Mouse (Mus musculus) forebrain, embryonic 14.5 days (tissue): ENCODE results near the gene Atf5. TPM values are rescaled to one million over a fixed set of nuclear protein-coding genes. Genes with fewer than 3 reads are reported as not detected.

Experiments
- ATAC-seq: fragments of 200-750 bp; cut with Nextera tagmentation; 2 replicates; pipeline ENCODE4 v1.8.0; 2017; ENCODE audit warnings: mild to moderate bottlenecking, moderate library complexity
- DNase-seq: peaks from one replicate; pipeline ENCODE4 v3.0.0-alpha.2; 2015; ENCODE audit warnings: low spot score
- H3K27ac ChIP-seq: fragments of 300-500 bp; sonication (generic); 2 replicates; pipeline ENCODE4 v1.5.1; 2014; ENCODE audit warnings: low read depth, mild to moderate bottlenecking, control low read depth, low read length, moderate library complexity
- H3K27me3 ChIP-seq: fragments of 300-500 bp; sonication (generic); replicated peaks from 2 replicates; pipeline ENCODE4 v1.6.1; 2014; ENCODE audit warnings: low read length, control low read depth, mixed read lengths; ENCODE audit not compliant: control insufficient read depth, insufficient read depth
- H3K36me3 ChIP-seq: fragments of 300-500 bp; sonication (generic); 2 replicates; pipeline ENCODE4 v1.6.1; 2014; ENCODE audit warnings: low read length, control low read depth; ENCODE audit not compliant: control insufficient read depth, insufficient read depth
- H3K4me1 ChIP-seq: fragments of 300-500 bp; sonication (generic); 2 replicates; pipeline ENCODE4 v1.6.1; 2014; ENCODE audit warnings: antibody characterized with exemption, low read length, control low read depth; ENCODE audit not compliant: control insufficient read depth, insufficient read depth
- H3K4me2 ChIP-seq: fragments of 300-500 bp; sonication (generic); 2 replicates; pipeline ENCODE4 v1.6.1; 2014; ENCODE audit warnings: mild to moderate bottlenecking, control low read depth, low read length
- H3K4me3 ChIP-seq: fragments of 300-500 bp; sonication (generic); 2 replicates; pipeline ENCODE4 v1.5.1; 2014; ENCODE audit warnings: low read depth, low read length, control low read depth
- H3K9ac ChIP-seq: fragments of 300-500 bp; sonication (generic); 2 replicates; pipeline ENCODE4 v1.6.1; 2014; ENCODE audit warnings: mild to moderate bottlenecking, low read length, control low read depth, moderate library complexity
- H3K9me3 ChIP-seq: fragments of 300-500 bp; sonication (generic); replicated peaks from 2 replicates; pipeline ENCODE4 v1.6.1; 2016; ENCODE audit warnings: low read length, control low read depth, mixed read lengths; ENCODE audit not compliant: control insufficient read depth
- WGBS: fragments of 180-500 bp; shearing (Covaris S2); extraction: QIAGEN DNeasy Blood & Tissue Kit; methylation state at CpG from one replicate; pipeline ENCODE4 v1.1.7; 2014; 5-methylcytosine and 5-hydroxymethylcytosine counted together
- polyA plus RNA-seq: library from polyadenylated mRNA; unstranded; fragments of >200 nt; fragmentation: Nextera tagmentation; extraction: Ambion mirVana; gene quantifications from 2 replicates; pipeline ENCODE4 v1.2.1, GENCODE M21; 2014

Atf5 gene
- polyA plus RNA-seq, 1 experiment from 2014 or later = 4.2 TPM

GRCm38 (mm10) chr7:44832763-44833162, 16.3 kb upstream of the Atf5 start:
- Histone ChIP-seq H3K4me3 (no peak overlapping the region), H3K4me2 (no peak overlapping the region), H3K27ac (no peak overlapping the region), H3K9me3 (no peaks in the 10 kb centered on the region), H3K27me3 (no peaks in the 10 kb centered on the region), H3K4me1 (no peaks in the 10 kb centered on the region), H3K9ac (no peak overlapping the region), H3K36me3 (peaks cover 47% of the 10 kb centered on the region)
- 79% methylated on average over 4 of the region's 4 CpGs for WGBS
- ATAC-seq (no peak), DNase-seq (no peak)

GRCm38 (mm10) chr7:44828706-44829105, 12.2 kb upstream of the Atf5 start:
- 86% methylated on average over 5 of the region's 5 CpGs for WGBS
- Histone ChIP-seq H3K9ac (no peak overlapping the region), H3K27me3 (no peaks in the 10 kb centered on the region), H3K4me1 (no peaks in the 10 kb centered on the region), H3K9me3 (no peaks in the 10 kb centered on the region), H3K4me3 (no peak overlapping the region), H3K36me3 (peaks cover 47% of the 10 kb centered on the region), H3K27ac (no peak overlapping the region), H3K4me2 (no peak overlapping the region)
- ATAC-seq (no peak), DNase-seq (no peak)

- Histone ChIP-seq H3K9ac (no peak overlapping the region), H3K4me3 (no peak overlapping the region), H3K9me3 (no peaks in the 10 kb centered on the region), H3K27ac (no peak overlapping the region), H3K4me2 (no peak overlapping the region), H3K36me3 (peaks cover 38% of the 10 kb centered on the region), H3K27me3 (no peaks in the 10 kb centered on the region), H3K4me1 (peaks cover 3% of the 10 kb centered on the region; the same call in 1 of the 2 replicates)
- WGBS = 94% methylated on average over 3 of the region's 3 CpGs
- DNase-seq (no peak), ATAC-seq (no peak)
These were observed 10.3 kb upstream of the Atf5 start for GRCm38 (mm10) chr7:44826771-44827170.

GRCm38 (mm10) chr7:44824872-44825271, 8.4 kb upstream of the Atf5 start:
- no peak overlapping the region for H3K27ac ChIP-seq
- H3K4me3 ChIP-seq = no peak overlapping the region
- peak; percentile 89 for DNase-seq
- peaks cover 19% of the 10 kb centered on the region for H3K36me3 ChIP-seq
- H3K9me3 ChIP-seq = no peaks in the 10 kb centered on the region
- H3K4me1 ChIP-seq = peaks cover 3% of the 10 kb centered on the region
- H3K27me3 ChIP-seq = no peaks in the 10 kb centered on the region
- H3K9ac ChIP-seq = no peak overlapping the region
- ATAC-seq = peak; percentile 78
- H3K4me2 ChIP-seq = no peak overlapping the region
- WGBS = 29% methylated on average over 3 of the region's 3 CpGs

- no peak overlapping the region for H3K4me2 ChIP-seq
- DNase-seq = peak; percentile 22
These were observed 7.0 kb upstream of the Atf5 start for GRCm38 (mm10) chr7:44823409-44823808.

GRCm38 (mm10) chr7:44821666-44822448, 5.4 kb upstream of the Atf5 start:
- WGBS = 83% methylated on average over 7 of the region's 7 CpGs
- no peak for ATAC-seq
- H3K36me3 ChIP-seq = 0 out of 2 replicates have a peak, but pooled peaks cover 7% of the 10 kb centered on the region
- H3K9me3 ChIP-seq = no peaks in the 10 kb centered on the region
- H3K4me2 ChIP-seq = no peak overlapping the region
- H3K27me3 ChIP-seq = no peaks in the 10 kb centered on the region
- no peak for DNase-seq
- peaks cover 31% of the 10 kb centered on the region for H3K4me1 ChIP-seq
- no peak overlapping the region for H3K9ac ChIP-seq
- no peak overlapping the region for H3K27ac ChIP-seq
- H3K4me3 ChIP-seq = no peak overlapping the region

More at GRCm38 (mm10) chr7:44823409-44823808, 7.0 kb upstream of the Atf5 start:
- H3K9ac ChIP-seq = no peak overlapping the region
- H3K27ac ChIP-seq = no peak overlapping the region
- H3K27me3 ChIP-seq = no peaks in the 10 kb centered on the region
- no peak overlapping the region for H3K4me3 ChIP-seq
- peaks cover 9% of the 10 kb centered on the region; the same call in 1 of the 2 replicates for H3K36me3 ChIP-seq
- no peaks in the 10 kb centered on the region for H3K9me3 ChIP-seq
- H3K4me1 ChIP-seq = peaks cover 16% of the 10 kb centered on the region
- WGBS = 24% methylated on average over 7 of the region's 7 CpGs
- no peak for ATAC-seq

- H3K4me2 ChIP-seq = no peak overlapping the region
- H3K4me1 ChIP-seq = peaks cover 31% of the 10 kb centered on the region
- H3K27me3 ChIP-seq = no peaks in the 10 kb centered on the region
- H3K36me3 ChIP-seq = 0 out of 2 replicates have a peak, but pooled peaks cover 4% of the 10 kb centered on the region
- no peaks in the 10 kb centered on the region for H3K9me3 ChIP-seq
- H3K27ac ChIP-seq = no peak overlapping the region
- no peak overlapping the region; the same call in 1 of the 2 replicates for H3K9ac ChIP-seq
- DNase-seq = no peak
- no peak overlapping the region for H3K4me3 ChIP-seq
- no peak for ATAC-seq
- 86% methylated on average over 3 of the region's 3 CpGs for WGBS
These were observed 4.1 kb upstream of the Atf5 start for GRCm38 (mm10) chr7:44820525-44820924.

- DNase-seq = no peak
- peak overlapping the region; percentile 87 for H3K4me2 ChIP-seq
- 71% methylated on average over 5 of the region's 5 CpGs for WGBS
These were observed 3.4 kb upstream of the Atf5 start for GRCm38 (mm10) chr7:44819863-44820262.

GRCm38 (mm10) chr7:44819391-44819790, 2.9 kb upstream of the Atf5 start:
- Histone ChIP-seq H3K9ac (peak overlapping the region; percentile 91), H3K27me3 (no peaks in the 10 kb centered on the region), H3K36me3 (0 out of 2 replicates have a peak, but pooled peaks cover 4% of the 10 kb centered on the region), H3K4me3 (peak overlapping the region; percentile 90), H3K4me1 (peaks cover 31% of the 10 kb centered on the region), H3K27ac (0 out of 2 replicates have a peak overlapping the region, but pooled peaks have one; percentile 23), H3K4me2 (peak overlapping the region; percentile 87), H3K9me3 (no peaks in the 10 kb centered on the region)
- WGBS = 91% methylated on average over 2 of the region's 2 CpGs
- ATAC-seq (no peak), DNase-seq (no peak)

More at GRCm38 (mm10) chr7:44819863-44820262, 3.4 kb upstream of the Atf5 start:
- H3K9ac ChIP-seq = no peak overlapping the region
- no peaks in the 10 kb centered on the region for H3K9me3 ChIP-seq
- no peak for ATAC-seq
- H3K4me1 ChIP-seq = peaks cover 31% of the 10 kb centered on the region
- no peaks in the 10 kb centered on the region for H3K27me3 ChIP-seq
- no peak overlapping the region for H3K27ac ChIP-seq
- H3K4me3 ChIP-seq = no peak overlapping the region
- H3K36me3 ChIP-seq = 0 out of 2 replicates have a peak, but pooled peaks cover 4% of the 10 kb centered on the region
